Mouse (Mus musculus): ENCODE results near the gene Snx25.

Gene Snx25

GRCm38 (mm10) chr8:46010746-46011680 lies 140.9 kb downstream of the Snx25 start:
- DNase-seq (ENCODE audit: inconsistent ontology term) = peak; percentile 24

GRCm38 (mm10) chr8:46010306-46010705 lies 141.7 kb downstream of the Snx25 start:
- DNase-seq (ENCODE audit: inconsistent ontology term) = peak; percentile 49

GRCm38 (mm10) chr8:46007050-46007672 lies 144.8 kb downstream of the Snx25 start:
- DNase-seq (ENCODE audit: inconsistent ontology term) = no peak

- DNase-seq (ENCODE audit: inconsistent ontology term) = no peak
Measured at GRCm38 (mm10) chr8:46005596-46005995, 146.4 kb downstream of the Snx25 start, which contains the start of gene Ankrd37. Ankrd37 (minus strand) TSS chr8:46005707.

GRCm38 (mm10) chr8:45999784-46000705 lies 151.9 kb downstream of the Snx25 start:
- DNase-seq (ENCODE audit: inconsistent ontology term) = peak; percentile 99

- no peak for DNase-seq (ENCODE audit: inconsistent ontology term)
Measured at GRCm38 (mm10) chr8:45999138-45999783, 152.7 kb downstream of the Snx25 start, which contains the start of gene Lrp2bp. Lrp2bp (plus strand) TSS chr8:45999303.

- DNase-seq (ENCODE audit: inconsistent ontology term) = no peak
Measured at GRCm38 (mm10) chr8:45998228-45998627, 153.7 kb downstream of the Snx25 start.

GRCm38 (mm10) chr8:45995576-45995975 lies 156.4 kb downstream of the Snx25 start:
- DNase-seq (ENCODE audit: inconsistent ontology term) = no peak

- no peak for DNase-seq (ENCODE audit: inconsistent ontology term)
Measured at GRCm38 (mm10) chr8:45994111-45994510, 157.8 kb downstream of the Snx25 start.

GRCm38 (mm10) chr8:45990631-45991310 lies 161.2 kb downstream of the Snx25 start:
- no peak for DNase-seq (ENCODE audit: inconsistent ontology term)

GRCm38 (mm10) chr8:45988189-45988588 lies 163.8 kb downstream of the Snx25 start:
- DNase-seq (ENCODE audit: inconsistent ontology term) = no peak

GRCm38 (mm10) chr8:45986665-45987064 lies 165.3 kb downstream of the Snx25 start:
- DNase-seq (ENCODE audit: inconsistent ontology term) = no peak
